Comparison of ENCODE assay signal across 27 mouse cellular contexts in the genomic region with DNA sequence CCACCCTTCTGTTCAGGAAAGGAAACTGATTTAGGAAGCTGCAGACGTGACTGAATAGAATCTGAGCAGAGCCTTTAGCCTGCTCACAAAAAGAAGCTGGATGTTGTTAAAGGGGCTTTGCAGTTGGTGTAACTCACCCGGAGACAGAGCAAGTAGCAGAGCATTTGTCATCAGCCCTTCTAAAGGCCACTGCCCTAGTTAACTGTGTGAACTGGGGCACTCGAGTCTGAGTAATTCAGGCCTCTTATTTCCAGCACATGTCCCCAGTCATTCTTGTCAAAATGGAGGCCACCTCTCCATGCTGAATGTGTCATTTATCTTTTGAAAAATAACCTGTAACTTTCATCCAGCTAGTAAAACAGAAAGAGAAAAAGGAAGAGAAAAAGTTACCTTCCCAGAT. TPM values are rescaled to one million over a fixed set of nuclear protein-coding genes. Genes with fewer than 3 reads are reported as not detected.
"Had no signal": no experiment of that assay in that cellular context is flagged by ENCODE, and none has a peak within 500 bp of the region (broad histone marks: within the 10 kb centered on the region; RNA-seq: fewer than 3 reads in every experiment).

No protein-coding gene starts in this region.

- DNase-seq: kidney, adult 18-20 months; kidney, adult 9 months; kidney, postnatal 14 days; kidney, postnatal 4 days; liver; lung, adult 2 months; lung, postnatal 14 days; lung, postnatal 4 days; right cerebral cortex, adult 18-20 months; right cerebral cortex, postnatal 14 days; right cerebral cortex, postnatal 4 days; thymus, postnatal 25 days had no signal

RNA-seq across cellular contexts. Expression of gene Yipf7, which starts 30.8 kb away (rescaled TPM):
- total RNA-seq: layer of hippocampus, adult 18-20 months; layer of hippocampus, postnatal 14 days; left cerebral cortex, postnatal 25 days; megakaryocyte progenitor cell, adult 5-6 weeks; megakaryocyte-erythroid progenitor cell, adult 5-6 weeks; monocyte, adult 5-6 weeks; neutrophil, adult 5-6 weeks had no signal
- polyA plus RNA-seq: kidney, embryonic 16.5 days; limb, embryonic 10.5 days; liver, embryonic 12.5 days; midbrain, embryonic 11.5 days; midbrain, embryonic 16.5 days; neural tube, embryonic 13.5 days; stomach, embryonic 15.5 days; thymus, postnatal 0 days had no signal
